Mouse (Mus musculus) bone marrow macrophage, adult 2 months (primary cell): ENCODE measurements around the gene Acox1.

Experiments used
- CTCF ChIP-seq: IDR thresholded peaks from 2 replicates; pipeline ENCODE4 v1.5.1; 2012; ENCODE audit warnings: low read depth, mild to moderate bottlenecking, low read length, moderate library complexity
- POLR2A ChIP-seq: IDR thresholded peaks from 2 replicates; pipeline ENCODE4 v1.6.1; 2012; ENCODE audit warnings: mild to moderate bottlenecking, low read depth, low read length, borderline replicate concordance

DNA sequence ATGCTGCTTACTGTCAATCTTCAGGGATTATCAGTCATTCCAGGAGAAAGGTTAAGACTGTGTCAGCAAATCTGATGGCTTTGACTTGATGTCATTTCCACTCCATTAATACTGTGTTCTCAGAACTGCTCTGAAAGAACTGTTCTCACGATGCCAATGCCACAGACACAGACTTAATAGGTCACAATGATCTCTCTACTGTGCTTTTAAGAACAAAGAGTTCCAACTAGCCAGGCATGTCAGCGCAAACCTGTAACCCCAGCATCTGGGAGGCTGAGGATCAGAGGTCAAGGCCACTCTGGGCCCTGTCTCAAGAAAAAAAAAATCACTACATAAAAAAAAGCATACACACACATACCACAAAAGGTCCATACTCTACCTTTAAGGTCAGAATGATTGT lies 26.9 kb downstream of the Acox1 start:
- TF ChIP-seq CTCF (no peak), POLR2A (no peak)
